Mouse (Mus musculus) erythroblast, embryonic 14.5 days (primary cell): ENCODE results near the gene Nfkbid.

ENCODE experiments used
- GATA1 ChIP-seq: IDR thresholded peaks from 2 replicates; pipeline ENCODE4 v1.6.1; 2012; ENCODE audit warnings: low read length, inconsistent platforms, mixed read lengths
- TAL1 ChIP-seq: IDR thresholded peaks from 3 replicates; pipeline ENCODE4 v1.6.1; 2012; ENCODE audit warnings: low read length, inconsistent platforms, mixed read lengths

- TF ChIP-seq TAL1 (no peak), GATA1 (no peak)
Observed at GRCm38 (mm10) chr7:30384106-30384505, 37.4 kb upstream of the Nfkbid start.
